Mouse (Mus musculus) lung, adult 2 months (tissue): Measurements from ENCODE around the gene Usp33. TPM values are rescaled to one million over a fixed set of nuclear protein-coding genes. Genes with fewer than 3 reads are reported as not detected.

Experiments
- DNase-seq: peaks from one replicate; pipeline ENCODE4 v3.0.0; 2022
- H3K4me1 ChIP-seq: fragments of 200-500 bp; 2 replicates; pipeline ENCODE4 v1.6.1; 2011; ENCODE audit warnings: low read length; ENCODE audit not compliant: control insufficient read depth, insufficient read depth
- H3K4me3 ChIP-seq: fragments of 200-500 bp; replicated peaks from 2 replicates; pipeline ENCODE3; 2011; ENCODE audit warnings: low read depth, mild to moderate bottlenecking, control low read depth, low read length; ENCODE audit errors: extremely low read depth
- CTCF ChIP-seq: fragments of 200-500 bp; IDR thresholded peaks from 2 replicates; pipeline ENCODE4 v1.5.1; 2011; ENCODE audit warnings: mild to moderate bottlenecking, low read length, control low read depth; ENCODE audit not compliant: insufficient read depth
- POLR2A ChIP-seq: fragments of 200-500 bp; IDR thresholded peaks from 2 replicates; pipeline ENCODE4 v1.6.1; 2011; ENCODE audit warnings: low read depth, mild to moderate bottlenecking, control low read depth, low read length, borderline replicate concordance; ENCODE audit errors: extremely low read depth
- WGBS: fragments of 180-500 bp; shearing (Covaris S2); methylation state at CpG from one replicate; pipeline ENCODE4 v1.1.7; 2018; 5-methylcytosine and 5-hydroxymethylcytosine counted together
- polyA plus RNA-seq: library from polyadenylated mRNA; depleted of rRNA; stranded (reverse); fragments of >200 nt; gene quantifications from 2 replicates; pipeline ENCODE4 v1.2.3, GENCODE M21; 2012

Usp33 gene
- polyA plus RNA-seq, 1 experiment: 26.6 TPM

DNA sequence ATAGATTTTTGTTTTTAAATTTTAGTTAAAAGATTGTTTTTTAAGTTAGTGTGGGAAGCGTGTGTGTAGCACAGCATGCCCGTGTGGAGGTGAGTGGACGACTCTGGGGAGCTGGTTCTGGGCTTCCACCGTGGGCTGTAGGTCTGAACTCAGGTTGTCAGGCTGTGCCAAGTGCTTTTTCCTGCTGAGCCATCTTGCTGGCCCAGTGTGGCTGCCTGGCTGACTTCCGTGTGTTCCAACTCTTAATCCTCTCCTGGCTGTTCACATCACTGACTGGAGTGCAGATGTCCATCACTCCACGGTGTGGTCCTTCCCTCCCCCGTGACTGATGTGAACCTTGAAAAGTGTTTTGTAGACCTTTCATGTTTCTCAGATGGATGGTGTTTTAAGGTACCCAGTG is 12.9 kb downstream of the Usp33 start:
- 80% methylated on average over 7 of the region's 7 CpGs for WGBS
- no peak for DNase-seq
- no peak for TF ChIP-seq CTCF
- TF ChIP-seq POLR2A: no peak
- Histone ChIP-seq H3K4me1 (no peaks in the 10 kb centered on the region), H3K4me3 (no peak overlapping the region)

DNA sequence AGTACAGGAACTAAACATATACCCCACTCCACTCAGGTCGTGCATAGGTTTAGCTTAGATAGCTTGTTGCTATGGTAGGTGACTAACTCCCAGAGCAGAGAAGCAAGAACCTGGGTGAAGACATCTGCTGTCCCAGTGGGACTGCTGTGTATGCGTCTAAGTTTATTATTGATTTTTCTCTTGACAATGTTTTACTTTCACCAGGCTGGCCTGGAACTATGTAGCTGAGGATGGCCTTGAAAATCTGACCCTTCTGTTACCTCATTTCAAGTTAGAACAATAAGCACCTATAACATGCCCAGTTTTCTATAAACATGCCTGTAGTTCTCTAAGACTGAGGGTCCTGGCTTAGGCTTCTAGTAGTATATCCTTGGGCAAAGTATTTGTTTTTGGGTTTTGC is 17.9 kb downstream of the Usp33 start:
- TF ChIP-seq CTCF (no peak), POLR2A (no peak)
- Histone ChIP-seq H3K4me1 (no peaks in the 10 kb centered on the region), H3K4me3 (no peak overlapping the region)
- DNase-seq: no peak
- WGBS: 83% methylated on average over 2 of the region's 2 CpGs

DNA sequence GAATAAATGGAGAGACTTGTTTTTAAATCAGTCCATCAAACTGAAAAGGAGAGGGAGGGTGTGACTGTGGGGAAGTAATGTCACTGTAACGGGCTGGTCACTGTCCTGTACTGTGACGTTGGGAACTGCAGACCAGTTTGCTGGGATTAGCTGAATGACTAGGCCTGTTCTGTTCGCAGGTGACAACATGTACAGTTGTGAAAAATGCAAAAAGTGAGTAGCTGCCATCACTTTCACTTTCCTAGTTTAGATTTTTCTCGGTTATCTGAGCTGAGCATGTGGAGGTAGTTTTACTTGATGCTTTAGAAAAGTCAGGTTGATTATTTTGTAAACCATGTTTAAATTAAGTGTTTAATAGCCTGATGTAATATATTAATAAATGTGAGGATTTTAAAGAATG is 29.8 kb downstream of the Usp33 start:
- 84% methylated on average over 4 of the region's 4 CpGs for WGBS
- TF ChIP-seq POLR2A: no peak
- TF ChIP-seq CTCF: no peak
- H3K4me1 ChIP-seq: no peaks in the 10 kb centered on the region
- DNase-seq: no peak
- no peak overlapping the region for H3K4me3 ChIP-seq

DNA sequence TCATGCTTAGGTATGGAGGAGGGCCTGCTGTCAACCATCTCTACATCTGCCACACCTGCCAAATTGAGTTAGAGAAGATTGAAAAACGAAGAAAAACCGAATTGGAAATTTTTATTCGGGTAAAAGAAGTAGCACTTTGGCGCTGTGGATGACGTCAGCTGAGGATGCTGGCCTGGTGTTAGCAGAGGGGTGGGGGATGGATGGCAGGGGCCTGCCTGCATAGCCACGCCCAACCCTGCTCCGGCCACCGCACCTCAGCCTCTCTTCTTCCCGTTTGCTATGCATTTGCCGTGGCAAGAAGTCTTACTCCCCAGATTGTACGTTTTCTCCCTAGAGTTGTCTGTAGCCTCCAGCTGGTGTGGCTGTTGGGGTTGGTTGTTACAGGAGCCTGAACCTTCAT is 37.8 kb downstream of the Usp33 start:
- no peak for DNase-seq
- no peaks in the 10 kb centered on the region for H3K4me1 ChIP-seq
- TF ChIP-seq POLR2A: no peak
- TF ChIP-seq CTCF: no peak
- WGBS: 68% methylated on average over 11 of the region's 11 CpGs
- no peak overlapping the region for H3K4me3 ChIP-seq

DNA sequence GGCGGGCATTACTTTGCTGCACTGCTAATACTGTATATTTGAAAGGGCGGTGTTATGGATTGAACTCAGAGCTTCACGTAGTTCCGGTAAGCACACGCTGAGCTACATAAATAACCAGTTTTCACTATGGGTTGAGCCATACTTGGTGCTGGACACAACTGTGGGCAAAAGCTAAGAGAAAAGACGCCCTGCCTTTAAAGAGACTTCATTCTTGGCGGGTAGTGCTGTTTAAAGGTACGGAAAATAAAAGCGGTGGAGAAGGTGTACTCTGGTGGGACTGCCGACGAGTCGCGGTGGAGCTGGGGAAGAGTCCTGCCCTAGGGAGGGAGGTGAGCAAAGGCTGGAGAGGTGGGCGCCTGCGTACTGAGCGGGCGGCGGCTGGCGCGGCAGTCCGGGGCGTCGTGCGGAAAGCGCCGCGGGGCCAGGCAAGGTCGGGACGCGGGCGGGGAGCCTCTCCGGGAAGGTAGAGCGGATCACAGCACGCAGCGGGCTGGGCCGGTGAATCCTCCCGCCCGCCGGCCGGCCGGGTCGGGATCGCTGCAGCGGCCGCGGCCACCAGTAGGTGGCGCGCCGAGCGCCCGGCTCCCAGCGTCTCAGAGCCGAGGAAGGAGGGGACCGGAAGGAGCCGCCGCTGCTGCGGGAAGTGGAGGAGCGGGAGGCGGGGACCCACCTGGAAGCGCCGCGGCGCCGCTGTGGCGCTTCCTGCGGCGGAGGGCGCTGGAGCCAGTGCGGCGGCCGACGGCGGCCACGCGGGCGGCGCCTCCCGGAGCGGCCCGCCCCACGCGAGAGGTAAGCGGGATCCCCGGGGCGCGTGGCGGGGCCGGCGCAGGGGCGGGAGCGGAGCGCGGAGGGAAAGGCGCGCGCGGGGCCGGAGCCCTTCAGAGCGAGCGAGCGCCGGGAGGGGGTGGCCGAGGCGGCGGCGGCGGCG is 49.3 kb downstream of the Usp33 start, which contains the start of gene Zzz3:
TSS of gene Zzz3 (plus strand) at position 124 of the 928 bp plus-strand sequence.
- TF ChIP-seq CTCF: no peak
- TF ChIP-seq POLR2A: peak; percentile 20; the same call in 1 of the 2 replicates

DNA sequence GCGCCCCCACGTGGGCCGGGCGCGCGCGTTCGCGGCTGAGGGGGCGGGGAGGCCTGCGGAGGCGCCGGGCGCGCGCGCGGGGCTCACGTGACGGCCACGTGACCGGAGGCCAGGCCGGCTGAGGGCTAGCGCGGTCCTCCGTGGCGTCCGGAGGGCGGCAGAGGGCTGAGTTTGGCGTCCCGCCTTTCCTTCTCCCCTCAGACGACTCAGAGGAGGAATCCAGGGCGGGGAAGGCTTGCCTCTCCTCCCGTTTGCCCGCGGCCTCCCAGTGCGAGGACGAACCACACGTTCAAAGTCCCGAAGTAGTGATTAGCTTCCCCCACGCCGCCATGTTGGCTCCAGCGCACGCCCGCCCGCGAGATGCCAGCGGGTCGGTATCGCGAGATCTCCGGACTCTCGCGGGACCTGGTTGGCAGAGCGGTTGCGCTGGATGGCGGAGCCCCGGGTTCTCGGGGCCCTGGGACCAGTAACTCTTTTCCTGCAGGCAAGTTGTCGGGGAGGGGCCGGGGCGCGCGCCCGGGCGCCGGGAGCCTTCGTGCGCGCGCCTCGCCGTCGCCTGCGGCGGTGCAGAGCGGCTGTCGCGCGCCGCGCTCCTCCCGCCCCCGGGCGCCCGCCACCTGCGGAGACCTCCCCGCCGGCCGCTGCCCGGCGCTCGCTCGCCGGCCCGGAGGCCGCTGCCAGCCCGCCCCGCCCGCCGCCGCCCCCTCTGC is 50.2 kb downstream of the Usp33 start:
- peaks cover 16% of the 10 kb centered on the region for H3K4me1 ChIP-seq
- under 1% methylated on average over 101 of the region's 102 CpGs for WGBS
- peak overlapping the region; percentile 100 for H3K4me3 ChIP-seq
- DNase-seq: peak; percentile 99
- TF ChIP-seq CTCF (no peak), POLR2A (peak; percentile 91)

More for the DNA sequence above, 49.3 kb downstream of the Usp33 start, which contains the start of gene Zzz3:
- peak within 1 kb of the TSS; percentile 100 for H3K4me3 ChIP-seq
- WGBS: 1% methylated on average over 105 of the region's 108 CpGs
- peaks cover 15% of the 10 kb centered on the region for H3K4me1 ChIP-seq
- peak; percentile 85 for DNase-seq

DNA sequence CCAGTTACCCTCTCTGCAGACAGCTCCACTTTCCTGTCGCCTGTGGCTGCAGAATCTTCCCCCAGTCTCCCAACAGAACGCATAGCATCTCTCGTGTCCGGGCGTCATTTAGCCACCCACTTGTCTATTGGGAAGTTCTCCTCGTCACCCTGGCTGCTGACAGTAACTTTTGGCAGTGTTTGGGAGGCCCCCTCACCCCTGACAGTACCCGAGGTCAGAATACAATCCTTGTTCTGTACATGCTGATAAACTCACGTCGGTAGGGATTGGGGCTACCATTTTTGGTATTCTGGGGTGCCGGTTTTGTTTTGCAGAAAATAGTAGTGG is 50.7 kb downstream of the Usp33 start:
- Histone ChIP-seq H3K4me1 (peaks cover 17% of the 10 kb centered on the region), H3K4me3 (peak overlapping the region; percentile 100)
- WGBS: 2% methylated on average over 10 of the region's 10 CpGs
- TF ChIP-seq CTCF (no peak), POLR2A (no peak)
- no peak for DNase-seq

GRCm38 (mm10) chr3:152397335-152397940 is 51.2 kb downstream of the Usp33 start:
- WGBS: 30% methylated on average over 9 of the region's 9 CpGs
- Histone ChIP-seq H3K4me1 (peaks cover 20% of the 10 kb centered on the region), H3K4me3 (peak overlapping the region; percentile 100)
- no peak for TF ChIP-seq CTCF
- no peak for TF ChIP-seq POLR2A
- no peak for DNase-seq

DNA sequence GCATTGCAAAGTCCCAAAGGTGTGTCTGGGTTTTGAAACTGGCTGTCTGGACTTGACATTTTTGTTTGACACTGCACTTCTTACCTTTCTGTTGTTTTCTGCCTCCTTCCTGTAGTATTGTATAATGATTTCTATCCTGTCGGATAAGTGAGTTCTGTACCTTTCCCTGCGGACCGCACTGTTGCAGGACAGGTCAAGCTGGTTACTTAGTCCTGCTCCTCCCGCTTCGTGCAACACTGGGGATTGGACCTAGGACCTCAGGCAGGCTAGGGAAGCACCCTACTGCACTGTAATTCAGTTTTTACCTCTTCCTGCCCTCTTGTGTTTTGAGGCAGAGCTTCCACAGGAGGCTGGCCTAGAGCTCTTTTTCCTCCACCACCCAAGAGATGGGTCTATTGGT is 54.2 kb downstream of the Usp33 start:
- DNase-seq: no peak
- TF ChIP-seq POLR2A: no peak
- TF ChIP-seq CTCF: no peak
- Histone ChIP-seq H3K4me1 (peaks cover 19% of the 10 kb centered on the region), H3K4me3 (no peak overlapping the region)
- 68% methylated on average over 5 of the region's 5 CpGs for WGBS

DNA sequence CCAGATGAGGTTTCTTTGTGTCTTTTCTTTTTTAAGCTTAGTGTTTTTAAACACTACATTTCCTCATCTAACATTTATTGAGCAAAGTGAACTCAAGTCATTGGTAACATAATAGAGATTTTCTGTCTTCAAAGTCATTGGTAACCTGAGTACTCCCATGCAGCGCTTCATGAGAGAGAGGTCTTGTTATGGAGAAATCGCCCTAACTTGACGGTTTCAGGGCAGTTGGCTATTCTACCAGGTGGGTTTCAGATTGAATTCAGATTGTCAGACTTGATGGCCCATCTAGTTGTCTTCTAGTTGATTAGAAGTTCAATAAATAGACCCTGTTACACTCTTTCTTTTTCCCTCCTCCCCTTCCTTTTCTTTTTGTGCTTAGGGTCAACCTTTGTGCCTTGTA is 54.6 kb downstream of the Usp33 start:
- 81% methylated on average over 3 of the region's 3 CpGs for WGBS
- TF ChIP-seq POLR2A: no peak
- no peak for TF ChIP-seq CTCF
- Histone ChIP-seq H3K4me3 (no peak overlapping the region), H3K4me1 (peaks cover 21% of the 10 kb centered on the region)
- DNase-seq: no peak
